ENCODE assay signal across 28 mouse cellular contexts in genomic region chr4:153276571-153276970, GRCm38 (mm10).
DNase-seq lines count a peak whose midpoint lies in the region; ATAC-seq and TF ChIP-seq lines count a peak whose summit lies in the region.
"Had no signal": no experiment of that assay in that cellular context is flagged by ENCODE, and none has a peak within 500 bp of the region (broad histone marks: within the 10 kb centered on the region; RNA-seq: fewer than 3 reads in every experiment).

No protein-coding gene starts in this region.

- no peaks in the 10 kb centered on the region for H3K36me3 ChIP-seq in hindbrain, postnatal 0 days (ENCODE audit: insufficient read depth, low read length)
- H3K36me3 ChIP-seq in hindbrain, embryonic 16.5 days (ENCODE audit: control insufficient read depth, insufficient read depth, low read length), result no peaks in the 10 kb centered on the region
- H3K36me3 ChIP-seq: embryonic facial prominence, embryonic 12.5 days; forebrain, embryonic 10.5 days; forebrain, embryonic 15.5 days; hindbrain, embryonic 13.5 days; midbrain, embryonic 13.5 days; stomach, embryonic 15.5 days had no signal

- no peak overlapping the region for H3K27ac ChIP-seq in hindbrain, postnatal 0 days
- no peak overlapping the region for H3K27ac ChIP-seq in hindbrain, embryonic 16.5 days (ENCODE audit: low read depth, low read length)
- H3K27ac ChIP-seq: embryonic facial prominence, embryonic 12.5 days; forebrain, embryonic 10.5 days; forebrain, embryonic 15.5 days; hindbrain, embryonic 13.5 days; liver, embryonic 14.5 days; midbrain, embryonic 13.5 days; stomach, embryonic 15.5 days had no signal

- ATAC-seq in hindbrain, postnatal 0 days, result no peak
- ATAC-seq in hindbrain, embryonic 16.5 days, result no peak
- ATAC-seq: forebrain, embryonic 15.5 days; inflammation-experienced regulatory T-cells, adult 6 months; midbrain, embryonic 13.5 days had no signal

- H3K4me3 ChIP-seq in hindbrain, postnatal 0 days (ENCODE audit: low read length), result no peak overlapping the region
- no peak overlapping the region for H3K4me3 ChIP-seq in hindbrain, embryonic 16.5 days (ENCODE audit: low read length)
- H3K4me3 ChIP-seq: embryonic facial prominence, embryonic 12.5 days; forebrain, embryonic 10.5 days; forebrain, embryonic 15.5 days; hindbrain, embryonic 13.5 days; midbrain, embryonic 13.5 days; stomach, embryonic 15.5 days had no signal

- WGBS in hindbrain, postnatal 0 days, result 31% methylated on average over 5 of the region's 5 CpGs
- 49% methylated on average over 5 of the region's 5 CpGs for WGBS in hindbrain, embryonic 16.5 days

- intact Hi-C loops in left cerebral cortex, postnatal 4 days (cut with DNase I), result no loop called here
- intact Hi-C loops in left cerebral cortex, postnatal 36 days (cut with DNase I), result no loop called here

- H3K4me1 ChIP-seq in hindbrain, postnatal 0 days (ENCODE audit: insufficient read depth, low read length), result no peaks in the 10 kb centered on the region
- H3K4me1 ChIP-seq in hindbrain, embryonic 16.5 days (ENCODE audit: control insufficient read depth, insufficient read depth, low read depth, low read length), result no peaks in the 10 kb centered on the region
- H3K4me1 ChIP-seq: embryonic facial prominence, embryonic 12.5 days; midbrain, embryonic 13.5 days; stomach, embryonic 15.5 days had no signal

- H3K27me3 ChIP-seq in hindbrain, postnatal 0 days (ENCODE audit: insufficient read depth, low read length), result no peaks in the 10 kb centered on the region
- no peaks in the 10 kb centered on the region for H3K27me3 ChIP-seq in hindbrain, embryonic 16.5 days (replicated peaks; ENCODE audit: control insufficient read depth, insufficient read depth, low read length)
- H3K27me3 ChIP-seq: CH12.LX; embryonic facial prominence, embryonic 12.5 days; forebrain, embryonic 15.5 days; hindbrain, embryonic 13.5 days; midbrain, embryonic 13.5 days; stomach, embryonic 15.5 days had no signal

- no peak overlapping the region for H3K9ac ChIP-seq in hindbrain, postnatal 0 days (replicated peaks; ENCODE audit: low read length)
- H3K9ac ChIP-seq in hindbrain, embryonic 16.5 days (ENCODE audit: low read depth, low read length), result no peak overlapping the region
- H3K9ac ChIP-seq: embryonic facial prominence, embryonic 12.5 days; forebrain, embryonic 15.5 days; hindbrain, embryonic 13.5 days; liver, embryonic 14.5 days; midbrain, embryonic 13.5 days; stomach, embryonic 15.5 days had no signal

- H3K4me2 ChIP-seq in hindbrain, postnatal 0 days (ENCODE audit: low read depth, low read length), result no peak overlapping the region
- no peak overlapping the region for H3K4me2 ChIP-seq in hindbrain, embryonic 16.5 days (ENCODE audit: low read length)
- H3K4me2 ChIP-seq: embryonic facial prominence, embryonic 12.5 days; forebrain, embryonic 15.5 days; heart, embryonic 11.5 days; hindbrain, embryonic 13.5 days; midbrain, embryonic 13.5 days; stomach, embryonic 15.5 days had no signal

- TF ChIP-seq CTCF in hindbrain, postnatal 0 days (IDR thresholded peaks at IDR 0.05; ENCODE audit: low read depth), result no peak

- no peaks in the 10 kb centered on the region for H3K9me3 ChIP-seq in hindbrain, postnatal 0 days (ENCODE audit: low read length)
- no peaks in the 10 kb centered on the region for H3K9me3 ChIP-seq in hindbrain, embryonic 16.5 days (ENCODE audit: control insufficient read depth, low read length)
- H3K9me3 ChIP-seq: embryonic facial prominence, embryonic 12.5 days; forebrain, embryonic 10.5 days; forebrain, embryonic 15.5 days; hindbrain, embryonic 13.5 days; midbrain, embryonic 13.5 days; stomach, embryonic 15.5 days had no signal

- peak; percentile 6 for DNase-seq in adrenal gland, postnatal 25 days
- DNase-seq in adrenal gland, postnatal 4 days (ENCODE audit: low spot score in 2 of 2), result no peak
- DNase-seq in hindbrain, postnatal 0 days (ENCODE audit: low spot score), result peak; percentile 72
- DNase-seq in left cerebral cortex, postnatal 4 days, result peak; percentile 83
- DNase-seq in left cerebral cortex, postnatal 36 days (ENCODE audit: low spot score in 2 of 2), result no peak
- peak; percentile 57 for DNase-seq in Muller cell, postnatal 12 days (ENCODE audit: inconsistent ontology term)
- DNase-seq: adrenal gland, adult 8-10 months; cerebellum, adult 18-20 months; gastrocnemius, postnatal 25 days; heart, adult 11 months; heart, postnatal 36 days; kidney, adult 18-20 months; layer of hippocampus, postnatal 36 days; liver; lung, adult 2 months; lung, postnatal 14 days; right cerebral cortex, postnatal 25 days had no signal

Comparison
In these comparisons a context has a peak if more than half of its experiments do, and no peak if none do; other contexts are left out.
1. DNase-seq: peak in adrenal gland, postnatal 25 days (single experiment), hindbrain, postnatal 0 days (single experiment), left cerebral cortex, postnatal 4 days (single experiment) and Muller cell, postnatal 12 days (single experiment); none in adrenal gland, postnatal 4 days (0 of 2) and left cerebral cortex, postnatal 36 days (0 of 2).